Mouse (Mus musculus) G1E (cell line): Measurements from ENCODE around the gene Gpa33.

ENCODE experiments used
- CTCF ChIP-seq: IDR thresholded peaks from 2 replicates; pipeline ENCODE4 v1.5.1; 2012; ENCODE audit warnings: low read depth, low read length, inconsistent platforms, mixed read lengths
- GATA1 ChIP-seq: IDR thresholded peaks from 2 replicates; pipeline ENCODE4 v1.6.1; 2012; ENCODE audit warnings: borderline replicate concordance, low read length, inconsistent platforms, mixed read lengths
- POLR2AphosphoS5 ChIP-seq: IDR thresholded peaks from 2 replicates; pipeline ENCODE4 v1.6.1; 2012; ENCODE audit warnings: low read depth, low read length, inconsistent platforms; ENCODE audit not compliant: insufficient replicate concordance
- TAL1 ChIP-seq: conservative IDR thresholded peaks from 2 replicates; pipeline ENCODE4 v1.6.1; 2012; ENCODE audit warnings: low read depth, low read length, inconsistent platforms, mixed read lengths

DNA sequence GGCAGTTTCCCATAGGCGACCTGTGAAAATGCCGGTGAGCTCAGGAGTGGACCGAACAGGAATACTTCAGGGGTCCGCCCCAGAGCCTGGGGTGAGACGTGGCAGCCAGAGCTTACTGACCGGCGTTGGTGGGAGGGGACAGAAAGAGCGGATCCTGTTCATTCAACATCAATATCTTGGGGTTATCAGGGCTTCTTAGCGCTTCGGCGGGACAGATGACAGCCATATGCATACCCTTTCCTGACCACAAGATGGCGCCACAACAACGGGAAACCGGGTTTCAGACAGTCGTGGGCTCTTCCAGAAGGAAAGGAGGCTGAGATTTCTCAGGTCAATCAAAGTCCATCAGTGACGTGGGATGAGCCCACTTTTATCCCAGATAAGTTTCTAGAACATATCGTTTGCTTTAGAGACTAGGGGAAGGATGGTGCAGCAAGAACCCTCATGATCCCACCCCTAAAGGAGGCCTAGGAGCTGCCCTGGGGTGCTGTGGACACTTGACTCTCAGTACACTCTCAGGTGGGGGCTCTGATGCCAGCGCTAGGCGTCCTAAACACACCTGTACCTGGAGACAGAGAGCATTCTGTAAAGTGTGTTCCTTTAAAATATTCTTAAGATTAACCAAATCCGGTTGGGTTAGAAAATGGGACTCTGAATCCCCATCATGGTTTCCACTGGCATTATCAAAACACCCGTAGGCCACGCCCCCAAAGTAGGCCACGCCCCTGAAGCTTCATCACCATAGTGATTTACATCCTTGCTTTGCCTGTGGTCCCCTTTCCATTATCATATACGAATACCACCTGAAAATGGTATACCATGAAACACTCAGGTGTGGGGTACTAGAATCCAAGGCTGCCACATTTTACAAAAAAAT, 30.8 kb downstream of the Gpa33 start:
- TF ChIP-seq CTCF (peak; percentile 58), GATA1 (no peak), POLR2AphosphoS5 (no peak), TAL1 (no peak)
